Mouse (Mus musculus) hindbrain, postnatal 0 days (tissue): ENCODE results near the gene Csmd2. TPM values are rescaled to one million over a fixed set of nuclear protein-coding genes. Genes with fewer than 3 reads are reported as not detected.

Source experiments
- ATAC-seq: fragments of 200-750 bp; cut with Nextera tagmentation; 2 replicates; pipeline ENCODE4 v1.8.0; 2017; ENCODE audit warnings: mild to moderate bottlenecking, moderate TSS enrichment, moderate library complexity
- DNase-seq: peaks from one replicate; pipeline ENCODE4 v3.0.0-alpha.2; 2015; ENCODE audit warnings: low spot score
- H3K27ac ChIP-seq: fragments of 300-500 bp; sonication (generic); 2 replicates; pipeline ENCODE4 v1.5.1; 2014; ENCODE audit warnings: mild to moderate bottlenecking
- H3K27me3 ChIP-seq: fragments of 300-500 bp; sonication (generic); 2 replicates; pipeline ENCODE4 v1.6.1; 2014; ENCODE audit warnings: low read length, mixed read lengths; ENCODE audit not compliant: insufficient read depth
- H3K36me3 ChIP-seq: fragments of 300-500 bp; sonication (generic); 2 replicates; pipeline ENCODE4 v1.6.1; 2014; ENCODE audit warnings: low read length, mixed read lengths; ENCODE audit not compliant: insufficient read depth
- H3K4me1 ChIP-seq: fragments of 300-500 bp; sonication (generic); 2 replicates; pipeline ENCODE4 v1.6.1; 2014; ENCODE audit warnings: antibody characterized with exemption, low read length, mixed read lengths; ENCODE audit not compliant: insufficient read depth
- H3K4me2 ChIP-seq: fragments of 300-500 bp; sonication (generic); 2 replicates; pipeline ENCODE4 v1.6.1; 2014; ENCODE audit warnings: low read depth, mild to moderate bottlenecking, low read length, moderate library complexity, mixed read lengths
- H3K4me3 ChIP-seq: fragments of 300-500 bp; sonication (generic); 2 replicates; pipeline ENCODE4 v1.5.1; 2014; ENCODE audit warnings: low read length
- H3K9ac ChIP-seq: fragments of 300-500 bp; sonication (generic); replicated peaks from 2 replicates; pipeline ENCODE4 v1.6.1; 2014; ENCODE audit warnings: mild to moderate bottlenecking, low read length, moderate library complexity, mixed read lengths
- H3K9me3 ChIP-seq: fragments of 300-500 bp; sonication (generic); 2 replicates; pipeline ENCODE4 v1.6.1; 2016; ENCODE audit warnings: low read length, mixed read lengths
- CTCF ChIP-seq: IDR thresholded peaks from 2 replicates; pipeline ENCODE4 v1.5.1; 2016; ENCODE audit warnings: antibody characterized with exemption, control low read depth, low read depth
- WGBS: fragments of 180-500 bp; shearing (Covaris S2); extraction: QIAGEN DNeasy Blood & Tissue Kit; methylation state at CpG from one replicate; pipeline ENCODE4 v1.1.7; 2014; 5-methylcytosine and 5-hydroxymethylcytosine counted together
- polyA plus RNA-seq: library from polyadenylated mRNA; unstranded; fragments of >200 nt; fragmentation: Nextera tagmentation; extraction: Ambion mirVana; gene quantifications from 2 replicates; pipeline ENCODE4 v1.2.1, GENCODE M21; 2015
- total RNA-seq: library from RNA; depleted of rRNA; stranded (reverse); fragments of >200 nt; gene quantifications from 2 replicates; pipeline ENCODE4 v1.2.3, GENCODE M21; 2014

Csmd2 gene
- total and polyA plus RNA-seq, 2 experiments from 2014 or later: 8.2 to 41.3 TPM

DNA sequence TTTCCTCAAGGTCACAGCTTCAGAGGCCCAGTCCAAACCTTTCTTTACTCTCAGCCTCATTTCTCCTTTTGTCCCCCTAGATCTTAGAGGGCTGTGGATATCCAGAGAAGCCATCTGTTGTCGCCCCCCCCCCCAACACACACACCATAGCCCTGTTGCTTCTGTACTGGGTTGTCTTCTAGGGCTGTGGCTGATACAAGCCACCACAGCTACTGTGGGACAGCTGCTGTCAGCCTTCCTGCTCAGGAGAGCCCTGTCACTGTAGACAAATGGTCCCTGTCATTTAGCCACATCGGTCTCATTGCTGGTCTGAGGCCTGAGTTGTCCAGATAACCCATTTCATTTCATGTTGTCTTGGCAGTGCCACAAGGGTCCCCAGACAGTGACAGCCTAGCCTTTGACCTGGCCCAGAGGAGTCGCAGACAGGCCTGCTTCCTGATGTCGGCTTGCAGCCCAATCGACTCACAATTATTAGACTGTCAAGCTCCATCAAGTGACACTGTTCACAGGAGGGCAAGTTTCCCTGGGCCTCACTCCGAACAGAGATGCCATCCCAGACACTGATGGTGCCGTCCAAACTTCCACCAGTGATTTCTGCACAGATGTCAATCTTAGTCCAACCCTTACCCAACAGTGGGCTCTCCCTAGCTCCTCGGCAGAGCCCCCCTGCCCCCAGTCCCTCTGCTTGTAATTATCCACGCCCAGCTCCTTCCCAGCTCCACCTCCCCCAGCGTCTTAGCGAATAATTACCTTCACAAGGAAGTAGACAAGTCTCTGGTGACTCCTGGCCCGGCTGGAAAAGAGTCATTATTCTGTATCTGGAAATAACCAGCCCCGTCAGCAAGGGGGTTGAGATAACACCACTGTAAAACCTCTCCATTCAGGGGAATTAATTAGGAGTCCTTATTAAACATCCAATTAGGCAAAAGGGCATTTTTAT lies 240.0 kb downstream of the Csmd2 start:
- Histone ChIP-seq H3K9me3 (no peaks in the 10 kb centered on the region), H3K9ac (no peak overlapping the region), H3K4me1 (peaks cover 14% of the 10 kb centered on the region), H3K4me3 (no peak overlapping the region), H3K36me3 (no peaks in the 10 kb centered on the region), H3K27me3 (no peaks in the 10 kb centered on the region), H3K27ac (0 out of 2 replicates have a peak overlapping the region, but pooled peaks have one; percentile 36), H3K4me2 (no peak overlapping the region)
- 26% methylated on average over 13 of the region's 13 CpGs for WGBS
- no peak for TF ChIP-seq CTCF
- peak; percentile 63 for ATAC-seq
- DNase-seq: peak; percentile 29

DNA sequence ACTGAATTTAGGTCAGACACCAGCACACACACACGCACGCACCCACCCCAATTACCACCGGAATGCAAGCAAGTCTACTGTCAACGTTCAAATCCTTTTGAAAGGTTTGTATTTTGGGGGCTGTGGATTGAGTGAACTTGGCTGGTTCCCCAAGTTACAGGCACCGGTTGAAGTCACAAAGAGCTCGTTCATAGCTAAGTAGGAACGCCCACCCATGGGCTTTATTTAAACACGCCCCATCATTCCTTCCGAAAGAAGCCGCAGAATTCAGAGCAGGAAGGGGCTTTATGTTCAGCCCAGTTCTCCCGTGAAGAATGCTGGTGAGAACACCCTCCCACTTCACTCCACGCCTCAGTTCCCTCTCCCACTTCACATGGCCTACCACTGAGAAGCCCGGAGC lies 245.8 kb downstream of the Csmd2 start:
- Histone ChIP-seq H3K9ac (no peak overlapping the region), H3K4me3 (no peak overlapping the region), H3K27me3 (no peaks in the 10 kb centered on the region), H3K9me3 (no peaks in the 10 kb centered on the region), H3K27ac (peak overlapping the region; percentile 32; the same call in 1 of the 2 replicates), H3K4me1 (0 out of 2 replicates have a peak, but pooled peaks cover 6% of the 10 kb centered on the region), H3K4me2 (no peak overlapping the region), H3K36me3 (no peaks in the 10 kb centered on the region)
- WGBS: 65% methylated on average over 13 of the region's 13 CpGs
- DNase-seq (peak; percentile 37), ATAC-seq (peak; percentile 27; the same call in 1 of the 2 replicates)
- no peak for TF ChIP-seq CTCF

- Histone ChIP-seq H3K4me1 (0 out of 2 replicates have a peak, but pooled peaks cover 11% of the 10 kb centered on the region), H3K9ac (no peak overlapping the region), H3K9me3 (no peaks in the 10 kb centered on the region), H3K4me3 (no peak overlapping the region), H3K27ac (no peak overlapping the region), H3K27me3 (no peaks in the 10 kb centered on the region), H3K4me2 (no peak overlapping the region), H3K36me3 (no peaks in the 10 kb centered on the region)
- peak; percentile 62 for TF ChIP-seq CTCF
- 10% methylated on average over 1 of the region's 1 CpGs for WGBS
- ATAC-seq (no peak), DNase-seq (peak; percentile 55)
Measured at GRCm38 (mm10) chr4:128239113-128239512, 251.5 kb downstream of the Csmd2 start.

DNA sequence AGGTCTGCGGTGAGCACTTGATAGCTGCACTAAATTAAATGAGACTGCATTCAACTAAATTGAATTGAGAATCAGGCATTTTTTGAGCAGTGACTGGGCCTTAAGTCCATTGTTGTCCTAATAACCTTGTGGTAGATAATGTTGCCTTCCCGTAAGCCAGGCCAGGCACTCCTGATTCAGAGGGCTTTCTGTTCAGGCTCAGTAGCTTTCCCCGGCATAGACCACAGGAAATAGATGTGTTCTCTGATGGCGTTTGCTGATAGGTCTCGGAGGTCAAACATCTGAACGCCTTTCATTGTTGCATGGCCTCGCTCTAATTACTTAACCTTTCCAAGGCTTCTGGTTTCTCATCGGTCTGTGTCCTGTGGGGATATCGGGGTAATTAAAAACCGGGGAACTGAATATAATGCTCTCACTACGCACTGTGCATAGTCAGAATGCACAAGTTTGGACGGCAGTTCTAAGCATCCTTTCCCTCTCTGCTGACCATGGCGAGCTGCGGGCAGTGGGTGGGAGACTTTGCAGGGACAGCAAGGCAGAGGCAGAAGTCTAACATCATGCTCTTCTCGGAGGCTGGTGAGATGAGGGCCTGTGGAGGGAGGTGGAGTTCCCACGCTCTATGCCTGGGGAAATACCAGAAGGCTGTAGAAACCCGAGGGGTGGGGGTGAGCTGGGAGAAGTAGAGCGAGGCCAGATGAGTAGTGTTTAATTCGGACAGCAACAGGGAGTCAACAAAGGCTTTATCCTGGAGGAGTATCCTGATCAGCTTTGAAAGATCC lies 253.6 kb downstream of the Csmd2 start:
- no peak overlapping the region for H3K4me3 ChIP-seq
- H3K9ac ChIP-seq: no peak overlapping the region
- no peaks in the 10 kb centered on the region for H3K27me3 ChIP-seq
- ATAC-seq: peak; percentile 71
- H3K4me2 ChIP-seq: no peak overlapping the region
- peak; percentile 38 for DNase-seq
- H3K4me1 ChIP-seq: 0 out of 2 replicates have a peak, but pooled peaks cover 11% of the 10 kb centered on the region
- no peaks in the 10 kb centered on the region for H3K9me3 ChIP-seq
- peak overlapping the region; percentile 56; the same call in 1 of the 2 replicates for H3K27ac ChIP-seq
- H3K36me3 ChIP-seq: no peaks in the 10 kb centered on the region
- TF ChIP-seq CTCF: no peak
- 19% methylated on average over 19 of the region's 19 CpGs for WGBS

GRCm38 (mm10) chr4:128241854-128242356 lies 254.2 kb downstream of the Csmd2 start:
- no peak for TF ChIP-seq CTCF
- peak overlapping the region; percentile 56; the same call in 1 of the 2 replicates for H3K27ac ChIP-seq
- no peaks in the 10 kb centered on the region for H3K36me3 ChIP-seq
- no peak overlapping the region for H3K4me3 ChIP-seq
- no peak overlapping the region for H3K9ac ChIP-seq
- WGBS: 37% methylated on average over 2 of the region's 2 CpGs
- no peak for DNase-seq
- 0 out of 2 replicates have a peak, but pooled peaks cover 11% of the 10 kb centered on the region for H3K4me1 ChIP-seq
- peak; percentile 38 for ATAC-seq
- no peak overlapping the region for H3K4me2 ChIP-seq
- H3K9me3 ChIP-seq: no peaks in the 10 kb centered on the region
- no peaks in the 10 kb centered on the region for H3K27me3 ChIP-seq

DNA sequence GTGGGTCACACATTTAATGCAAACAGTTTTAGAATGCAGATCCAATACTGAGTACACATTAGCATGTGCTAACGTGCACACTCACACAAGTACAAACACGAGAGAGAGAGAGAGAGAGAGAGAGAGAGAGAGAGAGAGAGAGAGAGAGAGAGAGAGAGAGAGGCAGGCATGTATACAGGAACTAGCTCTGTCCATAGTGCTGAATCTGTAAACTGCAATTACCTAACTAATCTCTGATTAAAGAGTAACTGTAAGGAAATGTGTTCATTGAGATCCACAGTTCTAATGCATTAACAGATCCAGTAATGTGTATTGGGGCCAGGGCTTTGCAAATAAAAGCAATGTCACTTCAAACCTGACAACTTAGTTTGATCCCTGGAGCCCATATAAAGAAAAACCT lies 257.5 kb downstream of the Csmd2 start:
- 48% methylated on average over 2 of the region's 2 CpGs for whole genome bisulfite sequencing
- H3K27ac ChIP-seq: no peak overlapping the region
- ATAC-seq: no peak

More for the DNA sequence above, 257.5 kb downstream of the Csmd2 start:
- Histone ChIP-seq H3K36me3 (no peaks in the 10 kb centered on the region), H3K4me3 (no peak overlapping the region), H3K27me3 (no peaks in the 10 kb centered on the region), H3K9me3 (no peaks in the 10 kb centered on the region), H3K9ac (no peak overlapping the region), H3K4me2 (no peak overlapping the region), H3K4me1 (0 out of 2 replicates have a peak, but pooled peaks cover 11% of the 10 kb centered on the region)
- TF ChIP-seq CTCF: no peak
- no peak for DNase-seq
